Mouse (Mus musculus) frontal cortex, adult (tissue): ENCODE data around the gene Slc5a10.

Experiments used
- ATAC-seq: cut with Nextera tagmentation; 2 replicates; pipeline ENCODE4 v1.9.2; 2017; ENCODE audit warnings: mild to moderate bottlenecking, moderate library complexity, mixed read lengths; ENCODE audit not compliant: low TSS enrichment

The Slc5a10 gene

DNA sequence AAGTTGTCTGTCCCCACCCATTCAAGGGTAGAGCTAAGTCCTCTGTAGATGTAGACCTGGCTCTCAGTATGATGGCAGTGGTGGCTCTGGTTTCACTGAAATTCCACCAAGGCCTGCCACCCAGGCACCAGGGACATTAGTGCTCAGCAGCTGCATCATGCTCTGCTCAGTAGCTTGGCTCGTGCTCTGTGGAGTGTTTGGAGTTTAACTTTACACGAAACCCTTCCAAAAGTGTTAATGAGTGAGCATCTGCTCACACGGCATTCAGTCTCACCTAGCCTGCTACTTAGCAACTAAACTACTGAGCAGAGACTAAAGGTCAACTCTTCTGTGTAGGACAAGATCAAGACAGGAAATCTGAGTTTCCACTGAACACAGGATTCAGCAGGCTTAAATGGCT lies at the start of gene Slc5a10:
Slc5a10 (minus strand) TSS at position 191 of the 400 bp plus-strand sequence.
- ATAC-seq, result no peak

DNA sequence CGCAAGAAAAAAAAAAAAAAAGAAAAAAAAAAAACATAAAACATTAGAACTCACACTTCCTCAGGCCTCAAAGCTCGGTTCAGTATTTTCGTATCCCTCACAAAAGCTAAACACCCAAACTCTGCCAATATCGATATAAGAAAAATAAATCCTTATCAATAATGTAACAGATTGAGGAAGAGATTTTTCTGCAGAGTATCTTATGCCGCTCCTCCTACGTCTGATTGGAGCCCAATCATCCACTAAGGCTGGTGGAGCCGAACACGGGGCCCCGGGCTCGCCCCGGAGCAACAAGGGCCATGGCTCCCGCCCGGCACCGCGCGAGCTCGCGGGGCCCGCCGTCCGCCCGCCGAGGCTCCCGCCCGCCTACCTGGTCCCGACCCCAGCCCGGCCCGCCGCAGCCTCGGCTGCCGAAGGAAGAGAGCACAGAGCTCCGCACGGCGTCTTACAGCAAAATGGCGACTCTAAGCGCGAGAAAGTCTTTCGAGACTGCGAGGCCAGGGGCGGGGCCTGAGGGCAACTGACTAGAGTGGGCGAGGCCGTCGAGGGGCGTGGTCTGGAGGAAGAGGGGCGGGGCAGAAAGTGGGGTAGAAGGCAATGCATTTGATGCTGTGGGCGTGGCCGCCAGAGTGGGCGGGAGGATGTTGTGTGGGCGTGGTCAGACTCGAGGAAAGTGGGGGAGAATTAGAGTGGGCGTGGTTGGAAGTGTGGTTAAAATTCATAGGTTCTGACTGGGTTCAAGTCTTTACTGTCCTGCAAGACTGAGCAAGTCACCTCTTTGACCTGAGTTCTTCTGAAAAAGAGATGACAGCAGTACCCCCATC lies 41.2 kb upstream of the Slc5a10 start, which contains the start of gene Prpsap2:
Prpsap2 (minus strand) TSS at position 505 of the 824 bp plus-strand sequence.
- ATAC-seq, result peak; percentile 89

DNA sequence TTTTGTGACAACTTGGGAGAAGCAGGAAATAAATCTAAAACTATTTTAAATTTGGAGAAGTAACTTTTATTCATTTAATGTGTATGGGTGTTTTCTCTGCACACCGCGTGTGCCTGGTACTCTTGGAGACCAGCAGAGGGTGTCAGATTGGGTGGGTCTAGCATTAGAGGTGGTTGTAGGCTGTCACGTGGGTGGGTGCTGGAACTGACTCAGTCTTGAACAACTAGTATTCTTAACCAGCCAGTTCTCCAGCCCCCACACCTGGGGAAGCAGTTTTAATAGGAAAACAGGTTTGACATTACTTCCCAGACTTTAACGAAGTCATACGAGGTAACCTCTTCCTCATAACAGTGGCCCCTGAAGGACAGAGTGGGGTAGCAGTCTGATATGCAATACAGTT lies 39.9 kb upstream of the Slc5a10 start:
- ATAC-seq, result no peak

DNA sequence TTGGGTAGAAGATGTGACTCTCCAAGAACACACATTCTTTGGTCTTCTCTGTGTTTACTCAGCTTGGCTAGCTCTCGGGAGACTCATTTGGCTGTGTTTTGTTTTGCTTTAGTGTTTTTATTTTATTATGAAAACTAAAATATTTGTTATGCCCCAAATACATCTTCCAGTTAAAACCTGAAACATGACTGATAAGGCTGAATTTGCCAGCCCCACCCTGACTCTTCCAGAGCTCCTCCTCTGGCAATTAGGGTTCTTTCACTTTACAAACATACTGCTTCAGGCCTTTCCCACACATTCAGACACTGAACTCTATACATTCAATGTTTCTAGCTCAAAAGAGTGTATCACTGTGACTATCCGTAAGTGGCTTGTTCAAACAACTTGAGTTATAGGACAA lies 36.5 kb upstream of the Slc5a10 start:
- no peak for ATAC-seq

DNA sequence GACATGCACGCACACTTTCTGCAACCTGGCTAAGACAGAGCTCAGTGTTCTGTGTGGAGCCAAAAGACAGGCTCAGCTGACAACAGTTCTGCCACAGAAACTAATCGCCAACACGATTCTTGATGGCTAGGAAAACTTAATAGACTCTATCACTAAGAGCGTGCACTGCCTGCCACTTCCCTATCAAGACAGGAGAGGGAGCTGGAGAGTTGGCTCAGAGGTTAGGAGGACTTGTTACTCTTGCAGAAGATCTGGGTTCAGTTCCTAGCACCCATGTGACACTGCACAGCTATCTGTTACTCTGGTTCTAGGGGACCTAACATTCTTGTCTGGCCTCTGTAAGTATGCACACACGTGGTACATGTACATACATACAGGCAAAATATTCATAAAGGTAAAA lies 31.0 kb upstream of the Slc5a10 start:
- no peak for ATAC-seq

DNA sequence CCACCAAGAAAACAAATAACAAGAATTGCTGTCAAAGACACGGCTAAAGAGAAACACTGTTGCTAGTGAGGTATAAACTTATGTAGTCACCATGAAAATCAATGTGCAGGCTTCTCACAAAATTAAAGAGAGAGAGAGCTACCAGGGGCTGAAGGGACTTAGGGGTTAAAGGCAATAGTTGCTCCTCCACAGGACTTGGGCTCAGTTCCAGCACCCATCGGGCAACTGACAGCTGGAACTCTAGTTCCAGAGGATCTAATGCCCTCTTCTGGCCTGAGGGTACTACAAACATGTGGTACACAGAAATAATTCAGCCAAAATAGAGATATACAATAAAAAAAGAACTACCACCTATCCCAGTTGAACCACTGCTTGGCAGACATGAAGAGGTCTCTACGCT lies 26.5 kb upstream of the Slc5a10 start:
- no peak for ATAC-seq

DNA sequence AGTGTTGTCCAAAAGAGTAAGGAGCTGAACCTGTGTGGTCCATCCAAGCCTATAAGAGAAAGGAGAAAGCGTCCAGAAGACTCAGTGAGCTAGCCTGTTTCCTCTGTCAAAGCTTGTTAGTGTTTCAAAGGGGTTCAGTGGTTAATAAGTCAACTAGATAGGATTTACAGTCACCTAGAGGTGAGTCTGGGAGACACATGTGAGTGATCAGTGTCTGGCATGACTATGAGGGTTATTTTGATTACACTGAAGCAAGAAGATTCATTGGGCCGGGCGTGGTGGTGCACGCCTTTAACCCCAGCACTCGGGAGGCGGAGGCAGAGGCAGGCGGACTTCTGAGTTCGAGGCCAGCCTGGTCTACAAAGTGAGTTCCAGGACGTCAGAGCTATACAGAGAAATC lies 25.2 kb upstream of the Slc5a10 start:
- no peak for ATAC-seq

DNA sequence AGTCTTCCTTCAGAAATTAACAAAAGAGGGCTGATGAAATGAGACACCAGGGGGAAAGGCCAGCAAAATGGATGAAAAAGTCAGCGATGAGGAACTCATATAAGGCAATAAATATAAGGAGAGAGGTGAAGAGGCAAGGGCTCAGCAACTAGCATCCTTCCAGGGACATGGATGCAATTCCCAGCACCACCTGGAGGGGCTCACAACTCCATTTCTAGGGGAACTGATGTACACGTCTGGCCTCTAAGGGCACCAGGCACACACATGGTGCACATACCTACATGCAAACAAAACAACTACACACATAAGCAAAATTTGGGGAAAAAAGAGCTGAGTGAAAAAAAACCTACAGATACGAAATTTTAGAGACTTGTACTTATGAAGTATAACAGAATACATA lies 23.8 kb upstream of the Slc5a10 start:
- no peak for ATAC-seq

DNA sequence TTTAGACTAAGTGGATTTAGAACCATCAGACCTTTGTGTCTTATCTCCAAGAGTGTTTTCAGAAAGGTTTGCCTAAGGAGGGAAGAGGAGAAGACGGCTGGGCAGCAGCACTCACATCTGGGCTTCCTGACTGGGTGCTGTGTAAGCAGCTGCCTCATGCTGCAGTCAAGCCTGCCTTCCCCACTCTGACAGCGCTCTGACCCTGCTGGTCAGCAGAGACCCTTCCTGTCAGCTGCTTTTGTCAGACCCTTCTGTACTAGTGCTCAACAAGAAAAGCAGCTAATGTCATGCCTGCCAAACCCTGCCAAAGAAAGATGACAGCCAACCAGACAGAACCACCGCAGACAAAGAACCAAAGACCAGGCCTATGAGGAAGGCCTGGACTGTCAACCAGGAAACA lies 23.1 kb upstream of the Slc5a10 start:
- no peak for ATAC-seq

DNA sequence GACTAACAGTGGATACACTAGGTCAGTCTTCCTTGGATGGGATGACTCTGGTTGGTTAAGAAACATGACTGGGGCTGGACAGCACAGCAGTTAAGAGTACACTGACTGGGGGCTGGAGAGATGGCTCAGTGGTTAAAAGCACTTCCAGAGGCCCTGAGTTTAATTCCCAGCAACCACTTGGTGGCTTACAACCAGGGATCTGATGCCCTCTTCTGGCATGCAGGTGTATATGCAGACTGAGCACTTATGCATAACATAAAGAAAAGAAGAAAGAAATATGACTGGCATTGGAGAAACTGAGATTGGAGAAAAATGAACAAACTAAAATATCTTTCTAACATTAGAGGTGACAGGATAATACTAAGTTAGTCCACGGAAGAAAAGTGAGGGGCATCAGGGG lies 19.9 kb upstream of the Slc5a10 start:
- ATAC-seq, result no peak

DNA sequence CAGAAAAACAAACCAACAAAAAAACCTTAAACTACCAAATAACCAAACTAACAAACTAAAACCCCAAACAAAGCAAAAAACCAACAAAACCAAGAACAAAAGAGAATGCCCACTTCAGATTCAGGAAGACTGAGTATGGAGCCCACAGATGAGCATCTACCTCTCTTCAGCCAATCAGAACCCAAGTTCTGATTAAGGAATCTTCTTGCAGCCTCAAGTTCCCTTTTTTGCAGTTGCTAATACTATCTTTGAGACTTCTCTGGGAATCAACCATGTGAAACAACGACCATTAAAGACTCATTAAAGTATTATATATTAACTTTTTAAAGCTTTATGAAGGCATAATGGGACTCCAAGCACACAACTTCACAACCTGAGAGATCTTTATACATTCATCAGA lies 16.7 kb upstream of the Slc5a10 start:
- ATAC-seq, result no peak

DNA sequence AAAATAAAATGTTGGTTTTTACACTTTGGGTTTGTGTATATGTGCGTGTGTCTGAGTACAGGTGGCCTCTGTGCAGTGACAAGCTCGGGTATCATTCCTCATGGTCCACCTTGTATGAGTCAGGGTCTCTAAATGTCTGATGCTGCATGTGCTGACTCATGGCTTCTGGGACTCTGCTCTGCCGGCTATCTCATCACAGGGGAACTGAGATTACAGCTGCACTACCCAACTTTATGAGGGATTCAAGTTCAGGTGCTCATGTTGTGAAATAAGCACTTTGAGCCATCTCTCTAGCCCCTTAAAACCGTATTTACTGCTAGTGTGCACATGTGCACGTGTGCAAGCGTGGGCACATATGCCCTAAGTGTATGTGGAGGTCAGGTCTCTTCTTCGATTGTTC lies 12.0 kb upstream of the Slc5a10 start:
- ATAC-seq, result no peak

DNA sequence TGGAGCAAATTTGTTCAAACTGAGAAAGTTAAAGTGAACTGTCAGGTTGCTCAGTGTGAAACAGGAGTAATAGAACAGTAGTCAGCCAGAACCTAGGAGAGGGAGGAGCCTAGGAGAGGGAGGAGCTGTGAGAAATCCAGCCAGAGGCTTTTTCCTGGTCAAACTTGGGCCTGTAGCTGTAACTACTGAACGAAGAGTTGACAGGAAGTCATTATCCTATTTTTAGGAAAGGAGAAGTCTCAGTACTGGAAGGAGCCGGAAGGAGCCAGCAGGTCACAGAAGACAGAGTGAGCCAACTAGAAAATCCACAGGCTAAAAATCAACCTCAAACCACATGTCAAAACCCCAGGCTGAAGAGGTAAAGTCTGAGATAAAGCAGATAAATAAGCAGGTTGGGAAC lies 7.4 kb upstream of the Slc5a10 start:
- no peak for ATAC-seq

DNA sequence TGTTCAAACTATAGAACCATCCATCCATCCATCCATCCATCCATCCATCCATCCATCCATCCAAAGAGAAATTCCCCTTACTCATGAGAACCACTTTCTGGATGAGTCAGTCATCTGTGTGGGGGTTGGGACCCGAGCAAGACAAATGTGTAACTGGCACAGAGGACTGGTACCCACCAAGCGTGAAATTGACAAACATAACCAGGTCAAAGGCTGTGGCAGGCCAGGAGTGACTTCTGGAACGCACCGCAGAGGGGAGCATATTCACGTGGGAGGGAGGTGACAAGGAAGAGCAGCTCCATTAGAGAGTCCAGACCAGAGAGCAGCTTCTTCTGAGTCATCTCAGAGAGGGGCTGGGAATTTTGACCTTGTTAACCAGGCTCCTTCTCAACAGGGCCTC lies 1.5 kb upstream of the Slc5a10 start:
- ATAC-seq, result no peak

DNA sequence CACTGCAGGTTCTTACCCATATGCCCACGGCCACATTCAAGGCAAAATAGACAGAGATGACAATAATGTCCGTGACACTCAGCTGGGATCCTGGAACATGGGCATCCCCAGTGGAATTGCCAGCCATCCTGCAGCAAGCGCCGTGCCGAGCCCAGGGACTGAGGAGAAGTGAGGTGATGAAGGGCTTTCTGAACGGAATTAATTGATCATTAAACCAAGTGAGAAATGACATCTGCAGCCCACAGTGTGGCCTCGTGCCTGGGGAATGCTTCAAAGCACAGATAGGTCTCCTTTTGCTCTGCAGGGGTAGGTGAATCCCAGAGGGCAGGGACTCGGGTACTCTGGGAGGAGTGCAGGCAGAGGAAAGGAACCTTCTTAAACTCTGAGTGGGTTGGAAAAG lies 800 bp downstream of the Slc5a10 start:
- ATAC-seq, result no peak

DNA sequence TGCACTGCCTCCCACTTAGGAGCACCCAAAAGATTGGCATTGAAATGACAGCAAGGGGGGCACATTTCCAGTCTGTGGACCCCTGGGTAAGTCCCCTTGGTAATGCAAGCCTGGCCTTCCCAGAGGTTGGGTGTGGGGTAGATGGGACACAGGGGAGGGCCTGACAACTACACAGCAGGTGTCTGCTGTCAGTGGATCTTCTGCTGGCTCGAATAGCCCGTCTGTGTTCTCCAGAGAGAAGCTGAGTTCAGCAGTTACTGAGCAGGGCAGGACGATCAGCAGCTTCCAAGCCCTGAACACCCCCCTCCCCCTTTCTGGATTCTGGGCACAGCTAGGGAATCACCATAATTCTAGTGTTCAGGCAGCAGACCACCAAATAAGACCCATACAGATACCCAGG lies 1.2 kb downstream of the Slc5a10 start:
- no peak for ATAC-seq

DNA sequence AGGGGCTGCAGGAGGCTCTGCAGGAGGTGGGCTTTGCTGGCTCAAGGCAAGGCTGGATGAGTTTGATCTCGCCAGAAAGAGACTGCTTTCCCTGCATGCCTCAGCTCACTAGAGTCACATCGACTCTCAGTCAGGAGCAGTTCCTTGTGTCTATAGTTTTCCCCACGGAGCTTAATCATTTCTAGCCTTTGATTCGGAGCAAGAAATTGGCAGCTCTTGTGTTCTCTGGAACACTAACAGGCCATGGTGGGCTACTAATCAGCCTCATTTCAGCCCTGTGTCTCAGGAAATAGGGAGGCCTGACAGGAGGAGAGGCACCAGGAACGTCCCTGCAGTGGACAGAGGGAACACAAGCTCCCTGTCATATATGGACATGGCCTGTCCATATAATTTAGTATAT lies 2.6 kb downstream of the Slc5a10 start:
- ATAC-seq, result no peak

DNA sequence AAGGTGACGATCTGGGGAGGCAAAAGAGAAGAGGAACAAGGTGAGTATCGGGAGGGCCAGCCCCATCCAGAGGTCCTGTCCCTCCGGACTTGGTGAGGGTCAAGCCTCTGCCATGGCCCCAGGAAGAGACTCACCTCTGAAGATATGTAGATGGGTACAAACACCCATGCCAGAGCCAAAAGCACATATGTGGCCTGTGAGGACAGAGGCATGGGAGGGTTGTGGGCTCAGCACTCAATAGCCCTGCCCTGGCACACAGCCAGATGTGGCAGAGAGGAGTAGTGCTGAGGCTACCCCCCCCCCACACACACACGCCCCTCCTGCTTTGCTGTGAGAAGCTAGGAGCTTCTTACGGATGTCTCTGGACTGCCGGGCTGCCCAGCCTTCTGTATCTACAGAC lies 5.5 kb downstream of the Slc5a10 start:
- 0 out of 2 replicates have a peak, but pooled peaks have one; percentile 13 for ATAC-seq

DNA sequence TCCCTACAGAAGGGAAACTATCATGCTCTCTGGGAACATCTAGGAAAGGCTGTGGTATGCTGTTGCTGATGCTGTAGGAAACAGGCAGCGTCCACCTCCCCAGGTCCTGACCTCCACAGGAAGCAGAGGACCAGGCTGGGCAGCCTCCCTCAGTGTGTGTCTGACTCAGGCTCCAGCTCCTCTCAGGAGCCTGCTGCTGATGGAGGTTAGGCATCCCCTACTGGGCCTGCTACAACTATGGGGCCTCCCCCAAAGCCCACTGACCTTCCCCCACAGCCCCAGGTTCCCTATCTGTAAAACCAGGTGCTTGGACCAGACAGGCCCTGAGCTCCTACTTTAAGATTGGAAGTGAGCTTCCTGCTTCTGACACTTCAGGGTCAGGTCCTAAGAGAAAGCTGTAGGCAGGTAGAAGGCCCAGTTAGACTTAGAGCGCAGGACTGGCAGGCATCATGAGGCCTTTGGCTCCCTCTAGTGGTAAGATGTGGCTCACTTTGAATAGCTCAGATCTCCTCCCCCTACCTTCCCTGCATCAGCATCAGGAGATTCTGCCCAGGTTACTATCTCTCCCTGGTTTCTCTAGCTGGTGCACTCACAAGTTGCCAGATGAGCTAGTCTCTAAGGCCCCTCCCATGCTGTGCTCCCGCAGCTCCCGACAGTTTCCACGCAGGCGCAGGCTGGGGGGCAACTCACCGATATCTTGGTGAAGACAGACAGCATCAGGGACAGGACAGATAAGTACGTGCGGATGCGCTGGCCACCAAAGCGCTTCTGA lies 6.1 kb downstream of the Slc5a10 start:
- ATAC-seq, result peak; percentile 96

DNA sequence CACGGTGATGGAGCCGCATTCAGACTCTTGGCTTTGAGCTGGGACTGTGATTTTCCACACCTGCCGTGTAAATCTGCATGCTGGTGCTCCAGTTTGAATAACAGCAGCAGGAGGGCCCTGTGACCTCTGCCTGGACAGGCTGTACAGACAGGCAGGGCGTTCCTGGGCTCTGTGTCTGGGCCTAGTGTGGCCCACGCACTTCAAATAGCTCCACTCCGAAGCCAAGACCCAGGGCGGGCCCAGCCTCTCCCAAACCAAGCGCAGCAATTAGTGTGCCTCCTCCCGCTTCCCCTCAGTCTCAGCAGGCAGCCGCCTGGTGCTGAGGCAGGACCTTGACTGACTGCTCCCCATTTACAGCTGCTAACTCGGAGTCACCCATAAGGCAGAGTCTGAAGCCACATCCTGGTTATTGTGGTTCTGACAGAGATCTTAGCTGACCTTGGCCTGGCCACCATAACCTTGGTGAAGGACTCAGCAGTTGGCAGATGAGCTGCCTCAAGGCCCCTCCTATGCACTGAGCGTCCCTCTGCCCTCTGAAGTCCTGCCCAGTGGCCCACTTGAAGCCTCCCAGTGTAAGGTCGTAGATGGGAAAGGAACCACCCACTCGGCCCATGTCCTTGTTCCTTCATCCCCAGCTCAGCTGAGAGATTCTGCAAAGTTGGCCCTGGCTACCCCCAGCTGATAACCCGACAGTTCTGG lies 7.3 kb downstream of the Slc5a10 start:
- ATAC-seq, result no peak

DNA sequence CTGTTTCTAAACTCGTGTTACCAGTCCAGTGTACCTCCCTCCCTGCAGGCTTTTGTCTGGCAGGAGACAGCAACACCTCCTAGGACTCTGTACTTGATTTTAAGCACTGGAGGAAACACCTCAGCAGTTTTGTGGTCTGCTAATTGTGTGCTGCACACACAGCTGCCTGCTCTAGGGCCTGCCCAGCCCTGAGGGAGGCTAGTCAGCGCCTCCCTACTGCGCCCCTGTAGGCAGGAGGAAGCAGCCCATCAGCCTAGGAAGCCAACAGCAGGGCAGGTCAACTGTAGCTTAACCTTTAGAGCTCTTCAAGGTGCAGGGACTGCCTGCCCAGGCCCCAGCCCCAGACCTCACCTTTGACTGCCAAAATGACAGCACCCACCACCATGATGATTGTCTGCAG lies 11.7 kb downstream of the Slc5a10 start:
- no peak for ATAC-seq

DNA sequence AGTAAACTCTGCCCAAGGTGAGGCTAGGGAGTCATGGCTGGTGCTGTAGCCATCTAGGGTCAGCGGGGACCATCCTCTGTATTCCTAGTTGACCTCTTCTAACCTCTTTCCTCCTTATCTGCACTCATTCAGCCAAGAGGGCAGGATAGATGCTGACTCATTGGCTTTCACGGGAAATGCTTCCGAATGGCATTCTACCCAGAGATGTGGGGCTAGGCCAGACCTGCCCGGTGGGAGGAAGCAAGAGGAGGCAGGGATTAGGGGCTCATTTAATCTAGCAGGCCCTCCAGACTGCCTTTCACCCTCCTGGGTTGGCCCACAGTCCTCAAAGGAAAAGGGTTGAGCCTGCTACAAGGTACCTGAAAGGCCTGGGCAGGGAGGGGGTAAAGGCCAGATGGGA lies 14.4 kb downstream of the Slc5a10 start:
- ATAC-seq, result no peak

DNA sequence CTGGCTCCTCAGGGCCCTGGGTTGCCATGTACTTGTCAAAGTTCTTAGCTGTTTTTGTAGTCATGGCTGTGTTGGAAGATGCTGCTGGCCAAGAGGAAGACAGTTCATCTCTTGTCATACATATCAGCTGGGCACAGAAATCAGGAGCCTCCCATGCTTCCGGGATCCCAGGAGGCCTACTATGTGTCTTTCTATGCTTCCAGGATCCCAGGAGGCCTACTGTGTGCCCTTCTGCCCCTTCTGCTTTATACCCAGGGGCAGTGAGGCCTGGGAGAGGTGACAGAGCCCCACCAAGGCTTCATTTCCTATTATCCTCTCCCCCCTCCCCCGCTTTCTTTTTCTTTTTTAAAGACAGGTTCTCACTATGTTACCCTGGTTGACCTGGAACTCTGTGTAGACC lies 15.0 kb downstream of the Slc5a10 start:
- ATAC-seq, result no peak
